Mouse (Mus musculus) liver, adult 2 months (tissue): ENCODE measurements around the gene Krt222.

ENCODE experiments used
- CTCF ChIP-seq: fragments of 200-500 bp; IDR thresholded peaks from 2 replicates; pipeline ENCODE4 v1.5.1; 2011; ENCODE audit warnings: low read depth, low read length, control low read depth
- POLR2A ChIP-seq: fragments of 200-500 bp; IDR thresholded peaks from 2 replicates; pipeline ENCODE4 v1.6.1; 2011; ENCODE audit warnings: low read length, control low read depth; ENCODE audit not compliant: insufficient read depth; ENCODE audit errors: extremely low read depth

DNA sequence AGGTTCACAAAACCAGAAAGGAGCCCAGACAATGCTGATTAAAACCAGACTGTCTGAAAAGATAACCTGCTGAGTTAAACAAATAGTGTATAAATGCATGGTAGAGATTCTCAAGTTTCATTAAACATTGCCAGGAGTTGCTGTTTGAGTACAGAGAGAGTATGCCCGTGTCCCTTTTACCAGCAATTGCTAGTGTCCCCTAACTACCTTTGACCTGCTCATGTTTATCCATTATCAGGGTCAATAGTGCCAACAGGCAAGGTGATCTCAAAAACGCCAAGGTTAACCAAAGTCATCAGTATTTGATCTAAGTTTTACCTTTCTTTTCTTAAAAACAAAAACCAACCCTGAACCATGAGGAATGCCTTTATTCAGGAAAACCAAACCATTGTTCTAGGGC is 31.9 kb downstream of the Krt222 start:
- TF ChIP-seq CTCF = no peak
- TF ChIP-seq POLR2A = no peak
